Mouse (Mus musculus): ENCODE data around the gene Srgn. TPM values are rescaled to one million over a fixed set of nuclear protein-coding genes. Genes with fewer than 3 reads are reported as not detected.

Srgn gene
- total RNA-seq (2023) = 100 to 1,000 TPM; 634 to 726 TPM

GRCm38 (mm10) chr10:62527351-62527750 lies at the start of gene Srgn:
Gene Srgn, minus strand, starts transcription at chr10:62527451.

GRCm38 (mm10) chr10:62486618-62487415 lies 40.4 kb downstream of the Srgn start, which contains the start of gene Vps26a:
Gene Vps26a, minus strand, starts transcription at chr10:62486805.

GRCm38 (mm10) chr10:62449364-62450279 lies 77.6 kb downstream of the Srgn start, which contains the start of the genes 4930507D05Rik and Supv3l1:
Gene 4930507D05Rik, plus strand, starts transcription at chr10:62449489.
Gene Supv3l1, minus strand, starts transcription at chr10:62449738.

Other genes with a start within 250 kb of the Srgn start
- 10 to 100 TPM; 35.3 to 38.7 TPM for gene Hk1, start 147.5 kb downstream of the Srgn start, total RNA-seq (2023)
- gene Hkdc1, start 105.0 kb downstream of the Srgn start, total RNA-seq (2023) = not detected
- gene 4930507D05Rik, start 78.0 kb downstream of the Srgn start, total RNA-seq (2023) = under 1 TPM; 0.58 to 0.71 TPM
- gene Supv3l1, start 77.7 kb downstream of the Srgn start, total RNA-seq (2023) = 10 to 100 TPM; 24.2 to 25.6 TPM
- gene Vps26a, start 40.6 kb downstream of the Srgn start, total RNA-seq (2023) = 10 to 100 TPM; 28.6 to 33.0 TPM
- 10 to 100 TPM; 24.0 to 26.2 TPM for gene Kif1bp, start 51.0 kb upstream of the Srgn start, total RNA-seq (2023)
- 100 to 1,000 TPM; 140 to 147 TPM for gene Ddx21, start 74.8 kb upstream of the Srgn start, total RNA-seq (2023)
- gene Ddx50, start 123.8 kb upstream of the Srgn start, total RNA-seq (2023) = 100 to 1,000 TPM; 143 to 149 TPM
- not detected for gene Stox1, start 198.7 kb upstream of the Srgn start, total RNA-seq (2023)